Mouse (Mus musculus): ENCODE data around the gene Dcdc2a. TPM values are rescaled to one million over a fixed set of nuclear protein-coding genes. Genes with fewer than 3 reads are reported as not detected.

The Dcdc2a gene
- polyA plus RNA-seq, 1 experiment: 0.06 TPM

DNA sequence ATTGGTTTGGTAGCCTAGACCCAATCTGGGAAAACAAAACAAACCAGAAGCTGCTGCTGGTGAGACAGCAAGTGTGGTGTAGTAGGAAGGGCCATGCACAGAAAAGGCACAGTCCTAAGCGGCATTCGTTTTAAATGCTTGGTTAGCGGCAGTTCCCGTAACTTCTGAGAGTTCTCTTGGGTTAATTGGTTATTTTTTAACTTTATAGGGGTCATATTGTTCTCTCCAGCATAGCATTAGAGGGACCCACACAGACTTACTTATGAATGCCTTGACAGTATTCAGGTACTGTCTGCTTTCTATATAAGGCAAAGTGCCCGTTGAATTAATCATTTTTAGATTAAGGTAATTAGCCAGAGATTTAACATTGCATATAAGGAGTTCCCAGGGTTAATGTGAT, 35.5 kb downstream of the Dcdc2a start:
- Histone ChIP-seq H3K36me3 (ENCODE audit: control insufficient read depth, insufficient read depth, low read length) (no peaks in the 10 kb centered on the region), H3K27ac (ENCODE audit: insufficient read depth, low read length) (no peak overlapping the region), H3K27me3 (ENCODE audit: control insufficient read depth, insufficient read depth, low read length) (no peaks in the 10 kb centered on the region), H3K4me3 (ENCODE audit: extremely low read depth, insufficient read depth, insufficient read length) (no peak overlapping the region), H3K4me1 (ENCODE audit: control insufficient read depth, insufficient read depth, insufficient read length) (no peaks in the 10 kb centered on the region)
- WGBS: 89% methylated on average over 5 of the region's 5 CpGs
- DNase-seq (ENCODE audit: low read depth in 1 of 2, low spot score in 2 of 2): no peak
- TF ChIP-seq CTCF (IDR thresholded peaks at IDR 0.05; ENCODE audit: extremely low read depth, insufficient read depth, insufficient read length, insufficient replicate concordance) (no peak), POLR2A (IDR thresholded peaks at IDR 0.05; ENCODE audit: low read depth, low read length) (no peak)

DNA sequence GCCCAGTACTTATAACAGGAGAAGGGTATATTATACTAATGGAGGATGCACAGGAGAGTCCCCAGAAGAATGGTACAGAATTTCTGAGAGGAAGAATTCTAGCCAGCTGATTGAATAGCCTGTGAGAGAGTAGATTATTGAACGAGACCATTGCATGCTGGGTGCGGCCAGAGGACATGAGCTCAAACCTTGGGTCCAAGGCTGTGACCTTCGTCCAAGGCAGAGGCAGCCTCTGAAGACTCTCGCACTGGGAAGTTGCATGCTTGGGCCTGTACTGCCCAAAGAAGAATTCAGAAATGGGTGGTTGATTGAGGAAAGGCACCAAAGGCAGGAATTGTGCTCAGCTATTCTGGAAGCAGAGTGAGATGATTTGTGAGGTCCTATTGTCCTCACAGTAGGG, 38.0 kb downstream of the Dcdc2a start:
- no peaks in the 10 kb centered on the region for H3K4me1 ChIP-seq (ENCODE audit: control insufficient read depth, insufficient read depth, insufficient read length)
- no peak overlapping the region for H3K27ac ChIP-seq (ENCODE audit: insufficient read depth, low read length)
- no peaks in the 10 kb centered on the region for H3K27me3 ChIP-seq (ENCODE audit: control insufficient read depth, insufficient read depth, low read length)
- WGBS: 91% methylated on average over 4 of the region's 4 CpGs
- H3K4me3 ChIP-seq (ENCODE audit: extremely low read depth, insufficient read depth, insufficient read length): no peak overlapping the region
- no peak for DNase-seq (ENCODE audit: low read depth in 1 of 2, low spot score in 2 of 2)
- no peaks in the 10 kb centered on the region for H3K36me3 ChIP-seq (ENCODE audit: control insufficient read depth, insufficient read depth, low read length)
- no peak for TF ChIP-seq POLR2A (IDR thresholded peaks at IDR 0.05; ENCODE audit: low read depth, low read length)
- TF ChIP-seq CTCF (IDR thresholded peaks at IDR 0.05; ENCODE audit: extremely low read depth, insufficient read depth, insufficient read length, insufficient replicate concordance): no peak

DNA sequence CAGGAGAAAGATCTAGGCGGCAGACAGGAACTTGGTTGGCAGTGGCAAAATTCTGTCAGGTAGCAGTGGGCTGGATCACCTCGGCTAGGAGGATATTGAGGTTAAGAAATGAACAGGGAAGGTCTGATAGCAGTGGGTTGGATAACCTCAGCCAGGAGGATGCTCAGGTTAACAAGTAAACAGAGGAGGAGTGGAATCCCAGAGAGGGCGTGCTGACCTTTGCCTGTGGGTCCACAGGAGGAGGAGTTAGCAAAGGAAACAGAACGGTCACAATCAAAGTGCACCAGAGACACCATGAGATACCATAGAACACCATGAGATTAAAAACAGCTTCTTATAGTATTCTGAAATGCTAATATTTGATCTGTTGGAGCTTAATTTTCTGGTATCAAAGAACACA, 38.6 kb downstream of the Dcdc2a start:
- Histone ChIP-seq H3K27ac (ENCODE audit: insufficient read depth, low read length) (no peak overlapping the region), H3K4me1 (ENCODE audit: control insufficient read depth, insufficient read depth, insufficient read length) (no peaks in the 10 kb centered on the region), H3K27me3 (ENCODE audit: control insufficient read depth, insufficient read depth, low read length) (no peaks in the 10 kb centered on the region), H3K36me3 (ENCODE audit: control insufficient read depth, insufficient read depth, low read length) (no peaks in the 10 kb centered on the region), H3K4me3 (ENCODE audit: extremely low read depth, insufficient read depth, insufficient read length) (no peak overlapping the region)
- no peak for DNase-seq (ENCODE audit: low read depth in 1 of 2, low spot score in 2 of 2)
- TF ChIP-seq POLR2A (IDR thresholded peaks at IDR 0.05; ENCODE audit: low read depth, low read length): no peak
- TF ChIP-seq CTCF (IDR thresholded peaks at IDR 0.05; ENCODE audit: extremely low read depth, insufficient read depth, insufficient read length, insufficient replicate concordance): no peak
- WGBS: 73% methylated on average over 4 of the region's 4 CpGs

DNA sequence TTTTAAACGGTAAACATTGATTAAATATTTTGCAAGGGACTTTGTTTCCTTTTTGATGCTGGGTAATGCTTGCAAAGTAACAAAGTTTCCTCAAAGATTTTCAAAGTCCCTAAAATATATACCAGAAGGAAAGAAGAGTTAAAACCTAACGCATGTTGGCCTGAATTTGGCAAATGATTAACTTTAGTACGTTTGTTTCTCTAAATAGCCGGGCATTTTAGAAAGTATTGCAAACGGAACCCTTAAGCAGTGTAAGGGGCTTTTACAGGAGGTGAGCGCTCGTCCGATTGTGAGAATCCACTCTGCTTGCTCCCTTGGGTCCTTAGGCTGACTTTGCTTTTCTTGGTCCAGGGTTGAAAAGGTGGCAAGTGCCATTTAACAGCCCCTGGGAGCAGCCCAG, 41.5 kb downstream of the Dcdc2a start:
- H3K36me3 ChIP-seq (ENCODE audit: control insufficient read depth, insufficient read depth, low read length): no peaks in the 10 kb centered on the region
- TF ChIP-seq CTCF (IDR thresholded peaks at IDR 0.05; ENCODE audit: extremely low read depth, insufficient read depth, insufficient read length, insufficient replicate concordance) (no peak), POLR2A (IDR thresholded peaks at IDR 0.05; ENCODE audit: low read depth, low read length) (no peak)
- no peaks in the 10 kb centered on the region for H3K27me3 ChIP-seq (ENCODE audit: control insufficient read depth, insufficient read depth, low read length)
- 92% methylated on average over 8 of the region's 8 CpGs for WGBS
- H3K27ac ChIP-seq (ENCODE audit: insufficient read depth, low read length): no peak overlapping the region
- no peaks in the 10 kb centered on the region for H3K4me1 ChIP-seq (ENCODE audit: control insufficient read depth, insufficient read depth, insufficient read length)
- no peak for DNase-seq (ENCODE audit: low read depth in 1 of 2, low spot score in 2 of 2)
- H3K4me3 ChIP-seq (ENCODE audit: extremely low read depth, insufficient read depth, insufficient read length): no peak overlapping the region

DNA sequence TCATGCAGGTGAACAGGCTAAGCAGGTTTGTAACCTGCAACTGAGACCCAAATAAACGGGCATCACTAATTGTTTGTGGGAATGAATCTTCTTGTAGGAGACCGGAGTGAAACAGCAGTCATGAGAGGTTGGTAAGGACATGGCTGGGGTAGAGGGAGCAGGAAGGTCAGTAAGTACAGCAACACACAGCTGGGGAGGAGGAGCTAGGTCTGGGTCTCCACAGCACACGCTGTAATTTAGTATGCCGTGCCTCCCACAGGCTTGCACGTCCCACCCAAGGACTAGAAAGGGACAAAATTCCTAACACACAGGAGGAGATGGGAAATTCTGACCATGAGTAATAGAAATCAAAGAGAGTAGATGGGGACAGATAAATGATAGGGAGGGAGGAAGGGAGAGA, 42.8 kb downstream of the Dcdc2a start:
- TF ChIP-seq POLR2A (IDR thresholded peaks at IDR 0.05; ENCODE audit: low read depth, low read length): no peak
- Histone ChIP-seq H3K27ac (ENCODE audit: insufficient read depth, low read length) (no peak overlapping the region), H3K4me1 (ENCODE audit: control insufficient read depth, insufficient read depth, insufficient read length) (no peaks in the 10 kb centered on the region), H3K27me3 (ENCODE audit: control insufficient read depth, insufficient read depth, low read length) (no peaks in the 10 kb centered on the region), H3K4me3 (ENCODE audit: extremely low read depth, insufficient read depth, insufficient read length) (no peak overlapping the region), H3K36me3 (ENCODE audit: control insufficient read depth, insufficient read depth, low read length) (no peaks in the 10 kb centered on the region)
- DNase-seq (ENCODE audit: low read depth in 1 of 2, low spot score in 2 of 2): no peak
- WGBS: 79% methylated on average over 5 of the region's 5 CpGs

DNA sequence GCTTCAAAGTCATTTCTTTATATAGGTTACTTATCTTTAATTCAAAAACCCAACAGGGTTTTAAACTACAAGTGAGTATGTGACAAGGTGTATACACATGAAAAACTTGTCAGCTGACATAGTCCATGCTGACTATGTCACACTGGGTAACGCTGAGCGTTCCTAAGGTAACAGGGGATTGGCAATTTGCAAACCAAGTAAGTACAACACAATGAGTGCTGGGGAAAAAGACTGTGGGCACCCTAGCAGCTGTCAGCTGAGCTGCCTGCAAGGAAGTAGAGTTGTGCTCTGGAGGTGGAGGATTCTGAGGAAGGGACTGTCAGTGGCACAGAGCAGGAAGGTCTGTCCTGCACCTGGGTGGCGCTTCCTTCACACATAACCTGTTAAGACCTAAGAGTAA, 43.7 kb downstream of the Dcdc2a start:
- WGBS: 84% methylated on average over 3 of the region's 3 CpGs
- TF ChIP-seq POLR2A (IDR thresholded peaks at IDR 0.05; ENCODE audit: low read depth, low read length) (no peak), CTCF (IDR thresholded peaks at IDR 0.05; ENCODE audit: extremely low read depth, insufficient read depth, insufficient read length, insufficient replicate concordance) (no peak)
- H3K27me3 ChIP-seq (ENCODE audit: control insufficient read depth, insufficient read depth, low read length): no peaks in the 10 kb centered on the region
- no peaks in the 10 kb centered on the region for H3K4me1 ChIP-seq (ENCODE audit: control insufficient read depth, insufficient read depth, insufficient read length)
- H3K36me3 ChIP-seq (ENCODE audit: control insufficient read depth, insufficient read depth, low read length): no peaks in the 10 kb centered on the region
- H3K27ac ChIP-seq (ENCODE audit: insufficient read depth, low read length): no peak overlapping the region
- H3K4me3 ChIP-seq (ENCODE audit: extremely low read depth, insufficient read depth, insufficient read length): no peak overlapping the region
- DNase-seq (ENCODE audit: low read depth in 1 of 2, low spot score in 2 of 2): no peak

DNA sequence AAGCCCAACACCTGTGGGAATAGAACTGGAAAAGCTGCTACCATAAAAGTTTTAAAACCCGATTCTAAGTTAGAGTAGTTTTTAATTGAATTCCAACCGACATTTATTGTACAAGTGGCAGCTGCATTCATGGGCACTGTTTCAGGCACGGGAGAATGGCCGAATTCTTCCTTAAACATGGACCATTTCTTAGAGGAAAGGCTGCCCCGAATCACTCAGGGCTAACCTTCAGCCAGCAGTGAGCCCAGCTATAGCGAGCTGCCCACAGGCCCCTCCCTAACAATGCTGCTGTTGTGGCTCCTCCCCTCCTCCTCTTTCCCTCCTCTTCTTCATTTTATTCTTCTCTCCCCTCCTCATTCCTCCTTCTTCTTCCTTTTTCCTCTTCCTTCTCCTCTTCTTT, 44.8 kb downstream of the Dcdc2a start:
- DNase-seq (ENCODE audit: low read depth in 1 of 2, low spot score in 2 of 2): no peak
- H3K4me1 ChIP-seq (ENCODE audit: control insufficient read depth, insufficient read depth, insufficient read length): no peaks in the 10 kb centered on the region
- no peak for TF ChIP-seq CTCF (IDR thresholded peaks at IDR 0.05; ENCODE audit: extremely low read depth, insufficient read depth, insufficient read length, insufficient replicate concordance)
- no peak for TF ChIP-seq POLR2A (IDR thresholded peaks at IDR 0.05; ENCODE audit: low read depth, low read length)
- no peaks in the 10 kb centered on the region for H3K27me3 ChIP-seq (ENCODE audit: control insufficient read depth, insufficient read depth, low read length)
- H3K36me3 ChIP-seq (ENCODE audit: control insufficient read depth, insufficient read depth, low read length): no peaks in the 10 kb centered on the region
- no peak overlapping the region for H3K27ac ChIP-seq (ENCODE audit: insufficient read depth, low read length)
- no peak overlapping the region for H3K4me3 ChIP-seq (ENCODE audit: extremely low read depth, insufficient read depth, insufficient read length)
- 76% methylated on average over 6 of the region's 6 CpGs for WGBS

All from spleen, adult 2 months (tissue).